Mouse (Mus musculus): ENCODE results near the gene Susd3.

The Susd3 gene

DNA sequence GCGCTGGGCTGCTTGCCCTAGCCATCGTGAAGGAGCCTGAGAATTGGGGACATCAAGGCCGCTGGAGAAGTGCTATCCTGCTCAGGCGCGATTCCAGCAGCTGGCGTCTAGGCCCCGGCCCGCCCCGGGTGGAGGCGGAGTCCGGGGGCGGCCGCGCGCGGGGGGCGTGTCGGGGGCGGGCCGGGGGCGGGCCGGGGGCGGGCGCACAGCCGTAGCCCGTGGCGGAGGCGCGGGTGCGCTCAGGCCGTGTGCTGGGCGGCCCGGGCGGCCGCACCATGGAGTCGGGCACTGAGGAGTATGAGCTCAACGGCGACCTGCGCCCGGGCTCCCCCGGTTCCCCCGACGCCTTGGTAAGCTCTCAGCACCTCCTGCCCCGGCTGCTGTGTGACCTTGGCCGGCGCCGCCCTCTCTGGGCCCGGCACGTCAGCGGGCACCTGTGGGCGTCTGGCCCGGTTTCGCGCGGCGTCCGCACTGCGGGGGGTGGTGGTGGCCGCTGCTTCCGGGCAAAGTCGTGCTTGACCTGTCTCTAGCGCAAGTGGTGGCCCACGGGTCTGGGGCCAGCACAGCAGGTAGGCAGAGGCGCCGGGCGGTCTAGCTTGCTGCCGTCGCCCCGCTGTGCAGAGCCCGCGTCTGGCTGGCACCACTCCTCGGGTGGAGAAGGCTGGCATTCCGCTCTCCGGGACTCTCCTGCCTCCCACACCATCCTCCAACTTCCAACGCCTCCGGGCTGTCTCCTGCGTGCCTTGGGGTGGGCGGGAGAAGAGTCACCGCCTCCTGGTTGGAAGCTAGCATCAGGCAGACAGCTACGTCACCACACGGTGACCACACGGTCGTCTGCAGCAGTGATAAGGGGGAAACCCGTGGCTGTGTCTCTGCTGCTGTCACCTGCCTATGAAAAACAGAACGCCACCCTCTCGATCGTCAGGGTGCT lies 61.0 kb downstream of the Susd3 start, which contains the start of gene Ninj1:
Ninj1 (plus strand) TSS at position 198 of the 931 bp plus-strand sequence.
- in situ Hi-C loops (cut with MseI, MboI) = no loop called here

GRCm38 (mm10) chr13:49186798-49187287 lies 61.7 kb downstream of the Susd3 start:
- in situ Hi-C loops (cut with MseI, MboI) = no loop called here

- in situ Hi-C loops (cut with MseI, MboI) = no loop called here
These were observed 64.9 kb downstream of the Susd3 start for GRCm38 (mm10) chr13:49183646-49184045.

- in situ Hi-C loops (cut with MseI, MboI) = no loop called here
These were observed 65.3 kb downstream of the Susd3 start for GRCm38 (mm10) chr13:49183161-49183560.

GRCm38 (mm10) chr13:49181411-49181984 lies 67.0 kb downstream of the Susd3 start:
- in situ Hi-C loops (cut with MseI, MboI) = no loop called here

DNA sequence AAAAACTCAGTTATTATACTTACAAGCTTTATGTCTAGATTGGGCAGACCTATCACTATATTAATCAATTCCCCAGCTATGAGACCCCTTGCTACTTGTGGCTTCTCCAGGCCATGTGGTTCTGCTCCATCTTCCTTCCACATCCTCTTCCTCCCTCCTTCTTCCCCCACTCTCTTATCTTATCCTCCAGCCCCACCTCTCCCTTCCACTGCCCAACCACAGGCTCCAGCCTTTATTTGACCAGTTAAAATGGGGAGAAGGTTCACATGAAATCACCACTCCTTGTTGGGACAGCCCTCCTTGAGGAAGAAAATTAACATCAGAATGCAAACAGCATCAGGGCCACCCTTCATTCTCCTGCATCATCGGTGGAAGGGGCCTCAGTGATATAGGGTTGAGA lies 67.8 kb downstream of the Susd3 start:
- in situ Hi-C loops (cut with MseI, MboI) = no loop called here

Data from mouse trophoblast stem cell (cell line).